Mouse (Mus musculus) layer of hippocampus, postnatal 10 days (tissue): ENCODE measurements around the gene Nucks1. TPM values are rescaled to one million over a fixed set of nuclear protein-coding genes. Genes with fewer than 3 reads are reported as not detected.

Experiments used
- total RNA-seq, 2 experiments: library from RNA; stranded (reverse); gene quantifications; 2 replicates each; pipeline ENCODE4 v1.2.3; 2021

The Nucks1 gene
- total RNA-seq, 2 experiments from 2014 or later: 175 to 190 TPM

Other genes with a start within 250 kb of the Nucks1 start
- gene Rab7b, start 221.8 kb upstream of the Nucks1 start, total RNA-seq: 1 to 10 TPM; 1.7 to 2.8 TPM
- under 1 TPM; 0.34 to 0.47 TPM for gene Slc26a9, start 166.5 kb upstream of the Nucks1 start, total RNA-seq
- 1 to 10 TPM in 1 of 2 experiments, under 1 TPM in 1; 0.75 to 1.8 TPM for gene Pm20d1, start 113.2 kb upstream of the Nucks1 start, total RNA-seq
- gene Slc41a1, start 83.0 kb upstream of the Nucks1 start, total RNA-seq: 10 to 100 TPM; 53.0 to 59.9 TPM
- 1 to 10 TPM; 6.8 to 8.2 TPM for gene Rab29, start 43.3 kb upstream of the Nucks1 start, total RNA-seq
- gene Slc45a3, start 52.4 kb downstream of the Nucks1 start, total RNA-seq: under 1 TPM; 0.13 to 0.48 TPM
- gene Elk4, start 97.1 kb downstream of the Nucks1 start, total RNA-seq: 10 to 100 TPM; 60.1 to 61.6 TPM
- 10 to 100 TPM; 32.1 to 33.6 TPM for gene Mfsd4a, start 157.5 kb downstream of the Nucks1 start, total RNA-seq
- gene Cdk18, start 229.2 kb downstream of the Nucks1 start, total RNA-seq: 10 to 100 TPM; 19.3 to 23.4 TPM